Mouse (Mus musculus): ENCODE data around the gene St14. TPM values are rescaled to one million over a fixed set of nuclear protein-coding genes. Genes with fewer than 3 reads are reported as not detected.
"Not testable (repeated sequence)": the region's sequence is repeated elsewhere in the genome, so short reads cannot be mapped to it uniquely, and the experiment has no call there.

The St14 gene
- polyA plus RNA-seq, 1 experiment = 12.9 TPM

DNA sequence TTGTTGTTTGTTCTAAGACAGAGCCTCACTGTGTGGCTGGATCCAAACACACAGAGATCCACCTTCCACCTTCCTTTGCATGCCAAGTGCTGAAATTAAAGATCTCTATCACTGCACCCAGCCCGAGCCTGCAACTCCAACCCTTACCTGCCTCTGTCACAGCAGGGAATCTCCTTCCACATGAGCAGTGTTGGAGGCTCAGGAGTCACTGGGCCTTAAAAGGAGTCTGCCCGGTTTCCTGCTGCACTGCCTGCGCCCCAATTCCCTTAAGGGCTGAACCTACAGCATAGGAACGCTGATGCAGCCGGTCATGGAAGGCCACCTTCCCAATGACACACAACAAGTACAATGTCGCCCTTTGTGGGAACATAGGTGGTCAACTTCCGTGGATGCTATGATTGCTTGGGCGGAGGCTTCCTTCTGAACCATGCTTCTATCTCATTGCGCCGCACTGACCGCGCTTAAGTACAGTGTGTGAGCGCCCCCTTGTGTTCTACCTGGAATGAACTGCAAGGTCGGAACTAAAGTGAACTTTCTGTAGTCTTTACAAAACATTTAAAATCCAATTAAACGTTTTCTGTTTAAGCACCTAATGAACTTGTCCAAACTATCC, 49.5 kb downstream of the St14 start:
- TF ChIP-seq CTCF (IDR thresholded peaks at IDR 0.05; ENCODE audit: extremely low read depth, insufficient read depth, insufficient read length, insufficient replicate concordance) = peak; percentile 82; the same call in 1 of the 2 replicates
- TF ChIP-seq POLR2A (IDR thresholded peaks at IDR 0.05; ENCODE audit: low read depth, low read length) = no peak
- no peak overlapping the region for H3K27ac ChIP-seq (ENCODE audit: insufficient read depth, low read length)
- H3K4me1 ChIP-seq (ENCODE audit: control insufficient read depth, insufficient read depth, insufficient read length) = no peaks in the 10 kb centered on the region
- no peaks in the 10 kb centered on the region for H3K36me3 ChIP-seq (ENCODE audit: control insufficient read depth, insufficient read depth, low read length)
- WGBS = 17% methylated on average over 15 of the region's 15 CpGs
- DNase-seq (ENCODE audit: low read depth in 1 of 2, low spot score in 2 of 2) = peak; percentile 34 to 68
- H3K27me3 ChIP-seq (ENCODE audit: control insufficient read depth, insufficient read depth, low read length) = no peaks in the 10 kb centered on the region
- no peak overlapping the region for H3K4me3 ChIP-seq (ENCODE audit: extremely low read depth, insufficient read depth, insufficient read length)

GRCm38 (mm10) chr9:31080726-31081125, 50.9 kb downstream of the St14 start:
- Histone ChIP-seq H3K27ac (ENCODE audit: insufficient read depth, low read length) (no peak overlapping the region), H3K36me3 (ENCODE audit: control insufficient read depth, insufficient read depth, low read length) (no peaks in the 10 kb centered on the region), H3K27me3 (ENCODE audit: control insufficient read depth, insufficient read depth, low read length) (no peaks in the 10 kb centered on the region), H3K4me3 (ENCODE audit: extremely low read depth, insufficient read depth, insufficient read length) (no peak overlapping the region), H3K4me1 (ENCODE audit: control insufficient read depth, insufficient read depth, insufficient read length) (no peaks in the 10 kb centered on the region)
- WGBS = 84% methylated on average over 6 of the region's 6 CpGs
- TF ChIP-seq POLR2A (IDR thresholded peaks at IDR 0.05; ENCODE audit: low read depth, low read length) (no peak), CTCF (IDR thresholded peaks at IDR 0.05; ENCODE audit: extremely low read depth, insufficient read depth, insufficient read length, insufficient replicate concordance) (no peak)
- no peak for DNase-seq (ENCODE audit: low read depth in 1 of 2, low spot score in 2 of 2)

- no peak for TF ChIP-seq CTCF (IDR thresholded peaks at IDR 0.05; ENCODE audit: extremely low read depth, insufficient read depth, insufficient read length, insufficient replicate concordance)
- no peak for TF ChIP-seq POLR2A (IDR thresholded peaks at IDR 0.05; ENCODE audit: low read depth, low read length)
- 97% methylated on average over 10 of the region's 10 CpGs for WGBS
- no peaks in the 10 kb centered on the region for H3K27me3 ChIP-seq (ENCODE audit: control insufficient read depth, insufficient read depth, low read length)
- peaks cover 4% of the 10 kb centered on the region; the same call in 1 of the 2 replicates for H3K36me3 ChIP-seq (ENCODE audit: control insufficient read depth, insufficient read depth, low read length)
- no peaks in the 10 kb centered on the region for H3K4me1 ChIP-seq (ENCODE audit: control insufficient read depth, insufficient read depth, insufficient read length)
- no peak for DNase-seq (ENCODE audit: low read depth in 1 of 2, low spot score in 2 of 2)
- no peak overlapping the region for H3K27ac ChIP-seq (ENCODE audit: insufficient read depth, low read length)
- H3K4me3 ChIP-seq (ENCODE audit: extremely low read depth, insufficient read depth, insufficient read length) = no peak overlapping the region
These were observed 56.8 kb downstream of the St14 start for GRCm38 (mm10) chr9:31074836-31075235.

DNA sequence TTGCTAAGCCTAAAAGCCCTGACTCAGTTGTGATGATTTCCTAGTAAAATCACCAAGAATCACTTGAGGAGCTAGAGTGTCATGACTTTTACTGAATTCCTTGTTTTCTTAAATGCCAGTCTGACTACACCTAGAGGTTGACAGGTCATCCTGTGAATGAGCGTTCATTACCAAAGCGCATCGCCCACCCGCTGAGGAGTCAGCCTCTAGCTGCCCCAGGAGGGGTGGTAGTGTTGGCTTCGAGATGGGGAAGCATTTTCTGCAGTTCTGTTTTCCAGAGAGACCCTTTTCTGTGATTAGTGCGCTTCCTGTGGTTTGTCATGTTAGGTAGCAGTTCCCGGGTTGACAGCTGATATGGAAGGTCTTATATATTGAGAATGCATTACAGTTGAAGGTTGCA, 57.9 kb downstream of the St14 start:
- TF ChIP-seq CTCF (IDR thresholded peaks at IDR 0.05; ENCODE audit: extremely low read depth, insufficient read depth, insufficient read length, insufficient replicate concordance) = no peak
- TF ChIP-seq POLR2A (IDR thresholded peaks at IDR 0.05; ENCODE audit: low read depth, low read length) = no peak
- Histone ChIP-seq H3K36me3 (ENCODE audit: control insufficient read depth, insufficient read depth, low read length) (peaks cover 6% of the 10 kb centered on the region), H3K27ac (ENCODE audit: insufficient read depth, low read length) (no peak overlapping the region), H3K27me3 (ENCODE audit: control insufficient read depth, insufficient read depth, low read length) (no peaks in the 10 kb centered on the region), H3K4me3 (ENCODE audit: extremely low read depth, insufficient read depth, insufficient read length) (no peak overlapping the region), H3K4me1 (ENCODE audit: control insufficient read depth, insufficient read depth, insufficient read length) (no peaks in the 10 kb centered on the region)
- DNase-seq (ENCODE audit: low read depth in 1 of 2, low spot score in 2 of 2) = no peak
- WGBS = 83% methylated on average over 7 of the region's 7 CpGs

DNA sequence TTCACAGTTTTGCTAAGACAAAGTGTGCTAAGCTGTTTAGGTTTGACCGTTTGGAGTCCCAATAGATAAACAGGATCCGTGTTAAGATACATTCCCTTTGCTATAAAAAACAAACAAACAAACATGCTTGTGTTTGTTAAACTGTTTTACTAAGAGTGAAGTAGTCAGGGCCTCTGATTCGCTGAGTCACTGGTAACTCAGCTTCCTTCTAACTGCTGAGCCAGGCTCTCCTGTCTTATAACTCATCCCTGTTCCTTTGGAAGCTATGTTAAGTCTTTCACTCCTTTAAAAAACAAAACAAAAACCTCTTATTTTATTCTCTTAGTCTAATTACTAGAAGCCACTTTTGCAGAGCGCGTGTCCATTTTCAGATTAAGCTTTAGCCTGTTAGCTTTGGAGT, 59.4 kb downstream of the St14 start:
- WGBS = 92% methylated on average over 5 of the region's 5 CpGs
- peaks cover 8% of the 10 kb centered on the region for H3K36me3 ChIP-seq (ENCODE audit: control insufficient read depth, insufficient read depth, low read length)
- no peak for DNase-seq (ENCODE audit: low read depth in 1 of 2, low spot score in 2 of 2)
- no peak for TF ChIP-seq CTCF (IDR thresholded peaks at IDR 0.05; ENCODE audit: extremely low read depth, insufficient read depth, insufficient read length, insufficient replicate concordance)
- TF ChIP-seq POLR2A (IDR thresholded peaks at IDR 0.05; ENCODE audit: low read depth, low read length) = no peak
- no peaks in the 10 kb centered on the region for H3K4me1 ChIP-seq (ENCODE audit: control insufficient read depth, insufficient read depth, insufficient read length)
- H3K4me3 ChIP-seq (ENCODE audit: extremely low read depth, insufficient read depth, insufficient read length) = no peak overlapping the region
- no peaks in the 10 kb centered on the region for H3K27me3 ChIP-seq (ENCODE audit: control insufficient read depth, insufficient read depth, low read length)
- no peak overlapping the region for H3K27ac ChIP-seq (ENCODE audit: insufficient read depth, low read length)

- peaks cover 10% of the 10 kb centered on the region for H3K36me3 ChIP-seq (ENCODE audit: control insufficient read depth, insufficient read depth, low read length)
These were observed 60.9 kb downstream of the St14 start for GRCm38 (mm10) chr9:31070706-31071105.

DNA sequence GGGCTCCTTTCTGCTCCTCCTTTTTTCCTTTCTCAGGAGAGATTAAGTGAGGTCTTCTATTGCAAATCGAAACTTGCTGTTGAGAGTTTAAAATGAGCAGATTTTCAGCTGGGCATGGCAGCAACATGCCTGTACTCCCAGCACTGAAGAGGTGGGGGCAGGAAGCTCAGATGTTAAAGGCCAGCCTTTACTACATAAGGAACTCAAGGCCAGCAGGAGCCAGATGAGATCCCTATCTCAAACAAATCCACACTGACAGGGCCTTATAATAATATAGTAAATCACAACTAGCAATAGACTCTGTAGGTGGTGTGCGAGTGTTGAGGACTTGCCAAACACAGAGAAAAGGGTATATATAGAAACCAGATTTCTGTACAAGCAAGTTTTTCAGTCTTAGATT, 72.9 kb downstream of the St14 start:
- 81% methylated on average over 2 of the region's 2 CpGs for WGBS
- DNase-seq (ENCODE audit: low read depth in 1 of 2, low spot score in 2 of 2) = no peak
- Histone ChIP-seq H3K27me3 (ENCODE audit: control insufficient read depth, insufficient read depth, low read length) (no peaks in the 10 kb centered on the region), H3K4me1 (ENCODE audit: control insufficient read depth, insufficient read depth, insufficient read length) (no peaks in the 10 kb centered on the region), H3K27ac (ENCODE audit: insufficient read depth, low read length) (no peak overlapping the region), H3K36me3 (ENCODE audit: control insufficient read depth, insufficient read depth, low read length) (peaks cover 9% of the 10 kb centered on the region), H3K4me3 (ENCODE audit: extremely low read depth, insufficient read depth, insufficient read length) (no peak overlapping the region)
- no peak for TF ChIP-seq CTCF (IDR thresholded peaks at IDR 0.05; ENCODE audit: extremely low read depth, insufficient read depth, insufficient read length, insufficient replicate concordance)
- TF ChIP-seq POLR2A (IDR thresholded peaks at IDR 0.05; ENCODE audit: low read depth, low read length) = no peak

More at GRCm38 (mm10) chr9:31070706-31071105, 60.9 kb downstream of the St14 start:
- no peaks in the 10 kb centered on the region for H3K27me3 ChIP-seq (ENCODE audit: control insufficient read depth, insufficient read depth, low read length)
- H3K4me1 ChIP-seq (ENCODE audit: control insufficient read depth, insufficient read depth, insufficient read length) = no peaks in the 10 kb centered on the region
- no peak overlapping the region for H3K27ac ChIP-seq (ENCODE audit: insufficient read depth, low read length)
- 94% methylated on average over 8 of the region's 8 CpGs for WGBS
- H3K4me3 ChIP-seq (ENCODE audit: extremely low read depth, insufficient read depth, insufficient read length) = no peak overlapping the region
- DNase-seq (ENCODE audit: low read depth in 1 of 2, low spot score in 2 of 2) = no peak
- TF ChIP-seq POLR2A (IDR thresholded peaks at IDR 0.05; ENCODE audit: low read depth, low read length) (no peak), CTCF (IDR thresholded peaks at IDR 0.05; ENCODE audit: extremely low read depth, insufficient read depth, insufficient read length, insufficient replicate concordance) (no peak)

DNA sequence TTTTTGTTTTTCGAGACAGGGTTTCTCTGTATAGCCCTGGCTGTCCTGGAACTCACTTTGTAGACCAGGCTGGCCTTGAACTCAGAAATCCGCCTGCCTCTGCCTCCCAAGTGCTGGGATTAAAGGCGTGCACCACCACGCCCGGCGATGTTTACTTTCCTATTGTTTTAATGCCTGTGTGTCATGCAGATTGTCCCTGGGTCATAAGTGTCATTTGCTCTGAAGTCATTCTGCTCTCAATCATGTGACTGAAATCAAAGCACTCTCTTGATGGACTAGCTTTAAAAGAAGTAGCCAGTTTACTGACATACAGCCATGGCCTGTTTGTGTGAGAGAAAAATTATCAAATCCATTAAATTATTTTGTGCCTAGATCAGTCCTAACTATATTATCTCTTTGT, 80.1 kb downstream of the St14 start:
- H3K4me1 ChIP-seq (ENCODE audit: control insufficient read depth, insufficient read depth, insufficient read length); H3K36me3 ChIP-seq (ENCODE audit: control insufficient read depth, insufficient read depth, low read length); DNase-seq (ENCODE audit: low read depth in 1 of 2, low spot score in 2 of 2); H3K4me3 ChIP-seq (ENCODE audit: extremely low read depth, insufficient read depth, insufficient read length); H3K27ac ChIP-seq (ENCODE audit: insufficient read depth, low read length); H3K27me3 ChIP-seq (ENCODE audit: control insufficient read depth, insufficient read depth, low read length): not testable (repeated sequence)
- 98% methylated on average over 6 of the region's 6 CpGs for WGBS
